Mouse (Mus musculus) testis, adult 2 months (tissue): ENCODE results near the gene Hoxd13. TPM values are rescaled to one million over a fixed set of nuclear protein-coding genes. Genes with fewer than 3 reads are reported as not detected.

Experiments
- H3K27ac ChIP-seq: fragments of 200-500 bp; 2 replicates; pipeline ENCODE4 v1.5.1; 2012; ENCODE audit warnings: low read depth, low read length; ENCODE audit not compliant: control insufficient read depth, insufficient read depth
- H3K27me3 ChIP-seq: fragments of 200-500 bp; 2 replicates; pipeline ENCODE4 v1.6.1; 2012; ENCODE audit warnings: mild to moderate bottlenecking, low read length, moderate library complexity; ENCODE audit not compliant: control insufficient read depth, insufficient read depth
- H3K36me3 ChIP-seq: fragments of 200-500 bp; 2 replicates; pipeline ENCODE4 v1.6.1; 2012; ENCODE audit warnings: mild to moderate bottlenecking, low read length; ENCODE audit not compliant: control insufficient read depth, insufficient read depth
- H3K4me1 ChIP-seq: fragments of 200-500 bp; 2 replicates; pipeline ENCODE4 v1.6.1; 2012; ENCODE audit warnings: low read length; ENCODE audit not compliant: control insufficient read depth, insufficient read depth
- H3K4me3 ChIP-seq: fragments of 200-500 bp; 2 replicates; pipeline ENCODE4 v1.5.1; 2012; ENCODE audit warnings: low read depth, mild to moderate bottlenecking, low read length, moderate library complexity, mixed read lengths; ENCODE audit not compliant: control insufficient read depth
- CTCF ChIP-seq: fragments of 200-500 bp; IDR thresholded peaks from 2 replicates; pipeline ENCODE4 v1.5.1; 2012; ENCODE audit warnings: low read depth, mild to moderate bottlenecking, inconsistent platforms, low read length, moderate library complexity; ENCODE audit not compliant: control insufficient read depth, insufficient read depth, insufficient replicate concordance
- POLR2A ChIP-seq: fragments of 200-500 bp; IDR thresholded peaks from 2 replicates; pipeline ENCODE4 v1.6.1; 2012; ENCODE audit warnings: low read depth, mild to moderate bottlenecking, inconsistent platforms, low read length, moderate library complexity; ENCODE audit not compliant: control insufficient read depth
- polyA plus RNA-seq: library from polyadenylated mRNA; depleted of rRNA; stranded (reverse); fragments of >200 nt; gene quantifications from 2 replicates; pipeline ENCODE4 v1.2.3, GENCODE M21; 2012

Hoxd13 gene
- polyA plus RNA-seq, 1 experiment: not detected

- Histone ChIP-seq H3K36me3 (no peaks in the 10 kb centered on the region), H3K4me3 (no peak within 1 kb of the TSS), H3K4me1 (peaks cover 18% of the 10 kb centered on the region), H3K27me3 (peaks cover 14% of the 10 kb centered on the region), H3K27ac (no peak within 1 kb of the TSS)
- TF ChIP-seq CTCF (no peak), POLR2A (no peak)
These were observed 10.9 kb downstream of the Hoxd13 start, which contains the start of gene Hoxd11 for GRCm38 (mm10) chr2:74678891-74679595. Hoxd11 (plus strand) TSS chr2:74679557.

DNA sequence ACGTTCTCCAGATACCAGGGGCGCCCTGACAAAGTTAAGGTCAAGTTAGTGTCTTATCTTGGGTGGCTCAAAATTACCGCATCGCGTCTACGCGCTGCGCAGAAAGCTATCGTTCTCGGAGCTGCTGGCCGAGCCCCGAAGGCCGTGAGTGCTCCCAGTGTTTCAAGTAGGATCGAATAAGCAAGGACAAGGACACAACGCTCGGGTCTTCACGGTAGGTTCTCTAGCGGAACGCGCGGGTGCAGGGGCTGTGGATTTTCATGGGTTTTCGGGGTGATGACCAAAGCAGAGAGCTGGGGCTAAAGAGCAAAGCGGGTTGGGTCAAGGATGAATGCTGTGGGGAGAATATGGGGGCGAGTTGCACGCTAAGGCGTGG, 11.5 kb downstream of the Hoxd13 start:
- peaks cover 18% of the 10 kb centered on the region for H3K4me1 ChIP-seq
- no peaks in the 10 kb centered on the region for H3K36me3 ChIP-seq
- no peak overlapping the region for H3K27ac ChIP-seq
- no peak overlapping the region for H3K4me3 ChIP-seq
- no peak for TF ChIP-seq POLR2A
- no peak for TF ChIP-seq CTCF
- H3K27me3 ChIP-seq: peaks cover 14% of the 10 kb centered on the region

GRCm38 (mm10) chr2:74679980-74680379, 11.9 kb downstream of the Hoxd13 start:
- H3K4me1 ChIP-seq: peaks cover 18% of the 10 kb centered on the region
- H3K36me3 ChIP-seq: no peaks in the 10 kb centered on the region
- H3K27me3 ChIP-seq: peaks cover 14% of the 10 kb centered on the region
- TF ChIP-seq CTCF: no peak
- H3K27ac ChIP-seq: no peak overlapping the region
- H3K4me3 ChIP-seq: no peak overlapping the region

- peaks cover 13% of the 10 kb centered on the region for H3K4me1 ChIP-seq
- H3K36me3 ChIP-seq: no peaks in the 10 kb centered on the region
- no peak overlapping the region for H3K27ac ChIP-seq
- peaks cover 13% of the 10 kb centered on the region for H3K27me3 ChIP-seq
- TF ChIP-seq CTCF (no peak), POLR2A (no peak)
- no peak overlapping the region for H3K4me3 ChIP-seq
These were observed 12.7 kb downstream of the Hoxd13 start for GRCm38 (mm10) chr2:74680561-74681398.

DNA sequence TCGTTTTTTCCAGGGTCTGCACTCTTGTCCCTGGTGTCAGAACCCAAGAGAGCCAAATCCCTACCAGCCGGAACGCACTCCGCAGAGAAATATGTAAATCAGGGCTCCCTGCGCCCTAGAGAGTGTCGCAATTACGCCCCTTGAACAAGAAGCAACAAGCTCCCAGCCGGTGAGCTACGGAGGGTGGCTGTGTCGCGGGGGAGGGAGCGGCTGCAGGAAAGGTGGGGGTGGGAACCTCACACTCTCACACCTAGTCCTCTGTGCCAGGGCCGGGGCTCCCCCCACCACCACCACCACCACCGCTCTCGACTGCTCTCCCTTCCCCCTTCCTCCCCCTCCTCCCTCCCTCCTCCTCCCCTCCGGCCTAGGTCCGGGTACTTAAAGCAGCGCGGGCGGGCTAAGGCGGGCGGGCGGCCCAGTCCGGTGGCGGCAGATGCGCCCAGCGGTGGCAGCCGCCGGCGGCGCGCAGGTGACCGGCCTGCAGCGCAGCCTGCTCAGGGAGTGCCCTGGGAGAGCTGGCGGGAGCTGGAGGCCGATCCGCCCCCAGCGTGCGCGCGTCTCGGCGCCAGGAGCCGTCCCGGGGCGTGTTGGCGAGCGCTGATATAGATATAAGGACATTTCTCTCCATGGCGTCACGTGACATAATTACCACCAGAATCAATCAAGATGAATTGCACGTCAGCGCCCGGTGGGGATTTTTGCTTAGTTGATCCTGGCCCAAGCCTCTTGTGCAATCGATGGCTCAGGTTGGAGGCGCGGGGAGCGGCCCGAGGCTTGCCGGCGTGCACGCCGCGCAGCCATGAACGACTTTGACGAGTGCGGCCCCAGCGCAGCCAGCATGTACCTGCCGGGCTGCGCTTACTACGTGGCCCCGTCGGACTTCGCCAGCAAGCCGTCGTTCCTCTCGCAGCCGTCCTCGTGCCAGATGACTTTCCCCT, 13.8 kb downstream of the Hoxd13 start:
- Histone ChIP-seq H3K27ac (no peak overlapping the region), H3K4me1 (peaks cover 14% of the 10 kb centered on the region), H3K36me3 (no peaks in the 10 kb centered on the region), H3K27me3 (peaks cover 13% of the 10 kb centered on the region), H3K4me3 (peak overlapping the region; percentile 45)
- TF ChIP-seq CTCF (no peak), POLR2A (no peak)

DNA sequence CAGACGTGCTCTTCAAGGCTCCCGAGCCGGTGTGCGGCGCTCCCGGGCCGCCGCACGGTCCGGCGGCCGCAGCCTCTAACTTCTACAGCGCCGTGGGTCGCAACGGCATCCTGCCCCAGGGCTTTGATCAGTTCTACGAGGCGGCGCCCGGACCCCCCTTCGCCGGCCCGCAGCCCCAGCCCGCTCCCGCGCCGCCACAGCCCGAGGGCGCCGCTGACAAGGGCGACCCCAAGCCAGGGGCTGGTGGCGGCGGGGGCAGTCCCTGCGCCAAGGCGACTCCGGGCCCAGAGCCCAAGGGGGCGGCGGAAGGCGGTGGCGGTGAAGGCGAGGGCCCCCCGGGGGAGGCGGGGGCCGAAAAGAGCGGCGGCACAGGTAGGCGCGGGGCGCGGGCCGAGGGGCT, 14.7 kb downstream of the Hoxd13 start:
- TF ChIP-seq POLR2A: no peak
- TF ChIP-seq CTCF: no peak
- H3K4me3 ChIP-seq: no peak overlapping the region; the same call in 1 of the 2 replicates
- peaks cover 13% of the 10 kb centered on the region for H3K27me3 ChIP-seq
- no peak overlapping the region for H3K27ac ChIP-seq
- no peaks in the 10 kb centered on the region for H3K36me3 ChIP-seq
- H3K4me1 ChIP-seq: peaks cover 15% of the 10 kb centered on the region

- Histone ChIP-seq H3K27ac (no peak overlapping the region), H3K36me3 (no peaks in the 10 kb centered on the region), H3K4me1 (peaks cover 15% of the 10 kb centered on the region), H3K4me3 (no peak overlapping the region), H3K27me3 (peaks cover 13% of the 10 kb centered on the region)
- TF ChIP-seq POLR2A (no peak), CTCF (no peak)
These were observed 15.4 kb downstream of the Hoxd13 start for GRCm38 (mm10) chr2:74683471-74683951.
